Mouse (Mus musculus) small intestine, adult 2 months (tissue): ENCODE data around the gene Itpripl2. TPM values are rescaled to one million over a fixed set of nuclear protein-coding genes. Genes with fewer than 3 reads are reported as not detected.
A peak's percentile ranks its signal among the peaks of the same experiment; 100 is the strongest.

Experiments
- H3K27ac ChIP-seq: fragments of 200-500 bp; 2 replicates; pipeline ENCODE4 v1.5.1; 2012; ENCODE audit warnings: low read depth, low read length, control low read depth, inconsistent platforms; ENCODE audit not compliant: insufficient read depth
- H3K27me3 ChIP-seq: fragments of 200-500 bp; 2 replicates; pipeline ENCODE4 v1.6.1; 2012; ENCODE audit warnings: mild to moderate bottlenecking, moderate library complexity, low read length, inconsistent platforms; ENCODE audit not compliant: control insufficient read depth, insufficient read depth
- H3K36me3 ChIP-seq: fragments of 200-500 bp; 2 replicates; pipeline ENCODE4 v1.6.1; 2012; ENCODE audit warnings: mild to moderate bottlenecking, low read length, control low read depth, inconsistent platforms; ENCODE audit not compliant: control insufficient read depth, insufficient read depth
- H3K4me1 ChIP-seq: fragments of 200-500 bp; 2 replicates; pipeline ENCODE4 v1.6.1; 2012; ENCODE audit warnings: low read length, inconsistent platforms, mixed read lengths; ENCODE audit not compliant: control insufficient read depth, insufficient read depth, insufficient read length
- H3K4me3 ChIP-seq: fragments of 200-500 bp; 2 replicates; pipeline ENCODE4 v1.5.1; 2012; ENCODE audit warnings: low read depth, mild to moderate bottlenecking, control low read depth, inconsistent platforms, low read length, moderate library complexity
- CTCF ChIP-seq: fragments of 200-500 bp; IDR thresholded peaks from 2 replicates; pipeline ENCODE4 v1.5.1; 2012; ENCODE audit warnings: low read depth, mild to moderate bottlenecking, control low read depth, inconsistent platforms, low read length, moderate library complexity, mixed read lengths; ENCODE audit not compliant: insufficient replicate concordance, insufficient read length; ENCODE audit errors: extremely low read depth
- POLR2A ChIP-seq: fragments of 200-500 bp; IDR thresholded peaks from 2 replicates; pipeline ENCODE4 v1.6.1; 2012; ENCODE audit warnings: low read depth, mild to moderate bottlenecking, control low read depth, inconsistent platforms, low read length, moderate library complexity
- WGBS: fragments of 180-500 bp; shearing (Covaris S2); methylation state at CpG from one replicate; pipeline ENCODE4 v1.1.7; 2018; 5-methylcytosine and 5-hydroxymethylcytosine counted together
- polyA plus RNA-seq: library from polyadenylated mRNA; depleted of rRNA; stranded (reverse); fragments of >200 nt; gene quantifications from 2 replicates; pipeline ENCODE4 v1.2.3, GENCODE M21; 2012

The Itpripl2 gene
- polyA plus RNA-seq, 1 experiment: 31.6 TPM

- Histone ChIP-seq H3K27me3 (no peaks in the 10 kb centered on the region), H3K36me3 (no peaks in the 10 kb centered on the region), H3K4me3 (no peak overlapping the region), H3K4me1 (peaks cover 13% of the 10 kb centered on the region; the same call in 1 of the 2 replicates), H3K27ac (no peak overlapping the region)
- WGBS: 82% methylated on average over 7 of the region's 7 CpGs
- TF ChIP-seq CTCF (no peak), POLR2A (no peak)
Observed at GRCm38 (mm10) chr7:118475008-118475705, 16.6 kb downstream of the Itpripl2 start.

DNA sequence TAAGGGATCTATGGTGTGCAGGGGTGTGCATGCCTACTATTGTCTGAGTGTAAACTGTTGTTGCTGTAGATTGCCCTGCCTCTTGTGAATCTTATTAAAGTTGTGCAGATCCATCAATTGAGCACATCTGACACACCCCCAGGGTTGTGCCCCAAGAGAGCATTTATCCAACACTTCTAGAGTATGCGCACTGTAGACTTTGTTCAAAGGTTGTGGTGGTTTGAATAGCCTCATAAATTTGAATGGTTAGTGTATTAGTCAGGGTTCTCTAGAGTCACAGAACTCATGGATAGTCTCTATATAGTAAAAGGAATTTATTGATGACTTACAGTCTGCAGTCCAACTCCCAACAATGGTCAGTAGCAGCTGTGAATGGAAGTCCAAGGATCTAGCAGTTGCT is 18.9 kb downstream of the Itpripl2 start:
- Histone ChIP-seq H3K27me3 (no peaks in the 10 kb centered on the region), H3K4me3 (no peak overlapping the region), H3K4me1 (peaks cover 12% of the 10 kb centered on the region; the same call in 1 of the 2 replicates), H3K27ac (0 out of 2 replicates have a peak overlapping the region, but pooled peaks have one; percentile 45), H3K36me3 (no peaks in the 10 kb centered on the region)
- TF ChIP-seq CTCF (no peak), POLR2A (no peak)
- whole genome bisulfite sequencing: 35% methylated on average over 1 of the region's 1 CpGs

DNA sequence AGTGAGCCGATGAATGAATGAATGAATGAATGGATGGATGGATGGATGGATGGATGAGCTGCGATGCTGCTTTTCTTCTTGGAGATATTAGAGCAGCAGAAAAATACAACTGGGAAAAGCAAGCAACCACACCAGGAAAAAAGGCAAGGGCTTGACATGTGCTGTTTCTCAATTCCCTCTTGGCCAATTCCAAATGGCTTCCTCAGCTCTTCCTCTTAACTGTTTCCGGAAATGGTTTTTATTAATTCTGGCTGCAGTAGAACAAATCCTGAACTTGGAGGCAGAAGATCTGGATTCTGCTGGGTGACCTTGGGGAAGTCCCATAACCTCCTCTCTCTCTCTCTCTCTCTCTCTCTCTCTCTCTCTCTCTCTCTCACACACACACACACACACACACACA is 23.7 kb downstream of the Itpripl2 start:
- H3K4me3 ChIP-seq: no peak overlapping the region
- WGBS: 87% methylated on average over 3 of the region's 3 CpGs
- TF ChIP-seq POLR2A (no peak), CTCF (no peak)
- no peaks in the 10 kb centered on the region for H3K36me3 ChIP-seq
- no peak overlapping the region for H3K27ac ChIP-seq
- H3K27me3 ChIP-seq: no peaks in the 10 kb centered on the region
- peaks cover 13% of the 10 kb centered on the region; the same call in 1 of the 2 replicates for H3K4me1 ChIP-seq

GRCm38 (mm10) chr7:118464432-118464831 is 27.3 kb downstream of the Itpripl2 start:
- H3K4me1 ChIP-seq: peaks cover 7% of the 10 kb centered on the region; the same call in 1 of the 2 replicates
- no peak for TF ChIP-seq CTCF
- TF ChIP-seq POLR2A: no peak
- no peaks in the 10 kb centered on the region for H3K27me3 ChIP-seq
- H3K4me3 ChIP-seq: no peak overlapping the region
- no peak overlapping the region for H3K27ac ChIP-seq
- WGBS: 15% methylated on average over 4 of the region's 4 CpGs
- H3K36me3 ChIP-seq: no peaks in the 10 kb centered on the region

DNA sequence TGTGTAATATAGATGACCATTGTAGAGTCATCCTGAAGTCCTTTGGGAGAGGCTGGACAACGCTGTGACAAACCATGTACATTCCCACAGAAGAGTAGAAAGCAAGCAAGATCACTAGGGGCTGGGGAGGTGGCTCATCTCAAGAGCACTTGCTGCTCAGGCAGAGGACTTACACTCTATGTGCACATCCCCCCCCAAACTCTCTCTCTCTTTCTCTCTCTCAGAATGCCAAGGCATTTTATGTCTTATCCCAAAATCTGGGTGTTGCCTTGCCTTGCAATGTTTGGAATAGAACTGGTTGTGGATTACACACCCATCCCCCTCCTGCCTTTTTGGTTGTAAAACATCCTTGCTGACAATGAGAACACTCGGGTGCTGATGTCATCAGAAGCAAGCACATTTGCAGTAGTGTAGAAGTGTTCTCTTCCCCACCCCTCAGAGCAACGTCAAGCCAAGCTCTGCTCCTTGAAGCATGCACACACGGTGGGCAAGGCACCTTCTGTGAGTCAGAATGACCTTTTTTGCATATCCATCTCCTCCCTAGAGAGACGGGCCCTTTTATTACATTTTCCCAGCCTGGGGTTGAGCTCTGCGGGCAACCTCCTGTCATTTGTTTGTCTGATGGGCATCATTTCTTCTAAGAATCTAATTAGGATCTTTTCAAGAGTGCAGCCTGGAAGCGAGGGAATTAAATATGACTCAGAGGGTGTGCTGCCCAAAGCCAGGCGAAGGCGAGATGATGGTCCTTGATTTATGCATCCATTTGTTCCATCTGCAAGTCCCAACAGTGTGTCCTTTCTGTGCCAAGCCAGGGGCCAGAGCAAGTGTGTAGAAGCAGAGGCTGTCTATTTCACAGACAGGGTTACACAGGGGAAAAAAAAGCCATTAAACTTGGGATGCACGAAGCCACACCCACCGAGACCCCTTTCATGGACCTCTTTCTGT is 28.7 kb downstream of the Itpripl2 start:
- WGBS: 55% methylated on average over 11 of the region's 11 CpGs
- Histone ChIP-seq H3K4me1 (peaks cover 7% of the 10 kb centered on the region; the same call in 1 of the 2 replicates), H3K36me3 (no peaks in the 10 kb centered on the region), H3K4me3 (no peak overlapping the region), H3K27ac (0 out of 2 replicates have a peak overlapping the region, but pooled peaks have one; percentile 6), H3K27me3 (no peaks in the 10 kb centered on the region)
- TF ChIP-seq POLR2A (no peak), CTCF (no peak)

GRCm38 (mm10) chr7:118461400-118462136 is 30.2 kb downstream of the Itpripl2 start:
- peaks cover 7% of the 10 kb centered on the region; the same call in 1 of the 2 replicates for H3K4me1 ChIP-seq
- TF ChIP-seq CTCF (no peak), POLR2A (no peak)
- H3K4me3 ChIP-seq: no peak overlapping the region
- no peaks in the 10 kb centered on the region for H3K27me3 ChIP-seq
- no peak overlapping the region for H3K27ac ChIP-seq
- no peaks in the 10 kb centered on the region for H3K36me3 ChIP-seq
- 60% methylated on average over 16 of the region's 16 CpGs for WGBS

DNA sequence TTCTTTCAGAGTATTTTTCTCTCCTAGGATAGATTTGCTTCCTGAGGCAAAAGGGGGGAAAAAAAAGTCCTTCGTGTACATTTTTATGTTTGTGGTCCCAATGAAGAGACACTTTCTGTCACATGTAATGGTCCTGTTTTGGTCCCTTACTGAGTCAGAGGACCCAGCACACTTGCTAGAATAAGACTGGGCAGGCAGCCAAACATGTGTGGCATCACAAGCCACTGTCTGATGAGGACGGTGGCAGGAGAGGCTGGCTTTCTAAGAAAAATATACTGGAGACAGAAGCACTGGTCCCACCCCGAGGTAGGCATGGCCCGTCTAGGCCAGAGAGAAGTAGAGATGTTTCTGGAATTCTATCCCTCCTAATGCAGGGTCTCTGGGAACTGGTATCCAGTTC is 38.1 kb downstream of the Itpripl2 start:
- WGBS: 56% methylated on average over 4 of the region's 4 CpGs
- TF ChIP-seq POLR2A (no peak), CTCF (no peak)
- Histone ChIP-seq H3K4me1 (0 out of 2 replicates have a peak, but pooled peaks cover 3% of the 10 kb centered on the region), H3K36me3 (no peaks in the 10 kb centered on the region), H3K27me3 (no peaks in the 10 kb centered on the region), H3K27ac (no peak overlapping the region), H3K4me3 (no peak overlapping the region)
